Comparison of ENCODE assay signal across 8 mouse cellular contexts in genomic region chr7:31149271-31149670, GRCm38 (mm10). TPM values are rescaled to one million over a fixed set of nuclear protein-coding genes. Genes with fewer than 3 reads are reported as not detected.
DNase-seq lines count a peak whose midpoint lies in the region; ATAC-seq and TF ChIP-seq lines count a peak whose summit lies in the region.

No protein-coding gene starts in this region.

- H3K4me3 ChIP-seq in testis, adult 2 months (ENCODE audit: control insufficient read depth, low read depth, low read length): peak overlapping the region; percentile 60
- H3K4me3 ChIP-seq in limb, embryonic 14.5 days (replicated peaks; ENCODE audit: low read length): peak overlapping the region; percentile 69
- peak overlapping the region; percentile 86 for H3K4me3 ChIP-seq in stomach, embryonic 16.5 days (replicated peaks; ENCODE audit: low read length)

- no peaks in the 10 kb centered on the region for H3K27me3 ChIP-seq in testis, adult 2 months (ENCODE audit: control insufficient read depth, insufficient read depth, low read length)
- no peaks in the 10 kb centered on the region for H3K27me3 ChIP-seq in limb, embryonic 14.5 days (ENCODE audit: control insufficient read depth, insufficient read depth, low read length)
- H3K27me3 ChIP-seq in stomach, embryonic 16.5 days (ENCODE audit: control insufficient read depth, insufficient read depth, low read length): no peaks in the 10 kb centered on the region

- no peak overlapping the region for H3K27ac ChIP-seq in testis, adult 2 months (ENCODE audit: control insufficient read depth, insufficient read depth, low read depth, low read length)
- H3K27ac ChIP-seq in limb, embryonic 14.5 days (replicated peaks; ENCODE audit: low read depth, low read length): 0 out of 2 replicates have a peak overlapping the region, but pooled peaks have one; percentile 38
- H3K27ac ChIP-seq in stomach, embryonic 16.5 days (ENCODE audit: low read length): peak overlapping the region; percentile 72

- ATAC-seq in limb, embryonic 14.5 days (ENCODE audit: low FRiP score, low read depth): no peak
- ATAC-seq in stomach, embryonic 16.5 days (ENCODE audit: insufficient read depth, low FRiP score): no peak

- H3K9me3 ChIP-seq in limb, embryonic 14.5 days (ENCODE audit: control insufficient read depth, low read length): no peaks in the 10 kb centered on the region
- H3K9me3 ChIP-seq in stomach, embryonic 16.5 days (replicated peaks; ENCODE audit: control insufficient read depth, low read length): no peaks in the 10 kb centered on the region

- H3K9ac ChIP-seq in limb, embryonic 14.5 days (ENCODE audit: low read depth, low read length, severe bottlenecking): peak overlapping the region; percentile 93
- peak overlapping the region; percentile 98 for H3K9ac ChIP-seq in stomach, embryonic 16.5 days (ENCODE audit: low read length)

- peak overlapping the region; percentile 81 for H3K4me2 ChIP-seq in limb, embryonic 14.5 days (replicated peaks; ENCODE audit: low read depth, low read length, severe bottlenecking)
- H3K4me2 ChIP-seq in stomach, embryonic 16.5 days (ENCODE audit: low read depth, low read length): peak overlapping the region; percentile 62

- no peak for TF ChIP-seq CTCF in testis, adult 2 months (IDR thresholded peaks at IDR 0.05; ENCODE audit: control insufficient read depth, insufficient read depth, insufficient replicate concordance, low read depth, low read length)

- H3K36me3 ChIP-seq in testis, adult 2 months (ENCODE audit: control insufficient read depth, insufficient read depth, low read length): no peaks in the 10 kb centered on the region
- peaks cover 9% of the 10 kb centered on the region for H3K36me3 ChIP-seq in limb, embryonic 14.5 days (ENCODE audit: control insufficient read depth, insufficient read depth, low read length)
- H3K36me3 ChIP-seq in stomach, embryonic 16.5 days (ENCODE audit: control insufficient read depth, insufficient read depth, low read length): no peaks in the 10 kb centered on the region

- peaks cover 32% of the 10 kb centered on the region for H3K4me1 ChIP-seq in testis, adult 2 months (ENCODE audit: control insufficient read depth, insufficient read depth, low read length)
- peaks cover 27% of the 10 kb centered on the region for H3K4me1 ChIP-seq in limb, embryonic 14.5 days (ENCODE audit: control insufficient read depth, insufficient read depth, low read length)
- H3K4me1 ChIP-seq in stomach, embryonic 16.5 days (ENCODE audit: control insufficient read depth, insufficient read depth, low read length): peaks cover 40% of the 10 kb centered on the region

- WGBS in limb, embryonic 14.5 days: 35% methylated on average over 9 of the region's 9 CpGs
- 28% methylated on average over 9 of the region's 9 CpGs for WGBS in stomach, embryonic 16.5 days

- TF ChIP-seq POLR2A in testis, adult 2 months (IDR thresholded peaks at IDR 0.05; ENCODE audit: control insufficient read depth, low read depth, low read length): no peak
- no peak for TF ChIP-seq POLR2A in limb, embryonic 14.5 days (IDR thresholded peaks at IDR 0.05; ENCODE audit: borderline replicate concordance, extremely low read depth, insufficient read depth, insufficient read length)

- peak; percentile 18 for DNase-seq in embryo, embryonic 9.5 days (ENCODE audit: extremely low spot score)
- no peak for DNase-seq in embryo, embryonic 11 days
- no peak for DNase-seq in testis, postnatal 10 days (ENCODE audit: low spot score)
- no peak for DNase-seq in limb, embryonic 14.5 days (ENCODE audit: low spot score)
- DNase-seq in frontal cortex, adult 2 months (ENCODE audit: extremely low spot score in 1 of 2, low spot score in 1 of 2): no peak
- no peak for DNase-seq in right cerebral cortex, postnatal 10 days (ENCODE audit: low spot score in 2 of 2)

RNA-seq across cellular contexts. Expression of gene Gramd1a, which starts 6.4 kb away (rescaled TPM):
- polyA plus RNA-seq in testis, adult 2 months (2012; rRNA removed): 35.1 and 35.3 TPM in 2 replicates
- 157 and 216 TPM in 2 replicates for polyA plus RNA-seq in limb, embryonic 14.5 days (2012; rRNA removed)
- 59.8 and 83.0 TPM in 2 replicates for polyA plus RNA-seq in limb, embryonic 14.5 days (2014; fragmentation: Nextera tagmentation; extraction: Ambion mirVana)
- polyA plus RNA-seq in stomach, embryonic 16.5 days (2015; fragmentation: Nextera tagmentation; extraction: Ambion mirVana): 56.7 and 57.9 TPM in 2 replicates
- polyA plus RNA-seq in frontal cortex, adult 2 months (2012; rRNA removed): 174 and 186 TPM in 2 replicates

RNA-seq across cellular contexts. Expression of gene Scn1b, which starts 22.5 kb away (rescaled TPM):
- 1.4 and 1.8 TPM in 2 replicates for polyA plus RNA-seq in testis, adult 2 months (2012; rRNA removed)
- 15.0 and 16.4 TPM in 2 replicates for polyA plus RNA-seq in limb, embryonic 14.5 days (2012; rRNA removed)
- 6.1 and 6.5 TPM in 2 replicates for polyA plus RNA-seq in limb, embryonic 14.5 days (2014; fragmentation: Nextera tagmentation; extraction: Ambion mirVana)
- 0.80 and 1.4 TPM in 2 replicates for polyA plus RNA-seq in stomach, embryonic 16.5 days (2015; fragmentation: Nextera tagmentation; extraction: Ambion mirVana)
- 627 and 752 TPM in 2 replicates for polyA plus RNA-seq in frontal cortex, adult 2 months (2012; rRNA removed)

RNA-seq across cellular contexts. Expression of gene Hpn, which starts 34.2 kb away (rescaled TPM):
- polyA plus RNA-seq in testis, adult 2 months (2012; rRNA removed): 0.73 and 2.1 TPM in 2 replicates
- 5.5 and 6.6 TPM in 2 replicates for polyA plus RNA-seq in limb, embryonic 14.5 days (2012; rRNA removed)
- 2.5 and 3.1 TPM in 2 replicates for polyA plus RNA-seq in limb, embryonic 14.5 days (2014; fragmentation: Nextera tagmentation; extraction: Ambion mirVana)
- polyA plus RNA-seq in stomach, embryonic 16.5 days (2015; fragmentation: Nextera tagmentation; extraction: Ambion mirVana): 35.7 and 36.0 TPM in 2 replicates
- 3.3 and 4.0 TPM in 2 replicates for polyA plus RNA-seq in frontal cortex, adult 2 months (2012; rRNA removed)

Comparison
In these comparisons a context has a peak if more than half of its experiments do, and no peak if none do; other contexts are left out.
1. RNA of gene Scn1b, which starts 22.5 kb away (polyA plus RNA-seq): 627 to 752 TPM in frontal cortex, adult 2 months; 6.1 to 16.4 TPM in limb, embryonic 14.5 days, 0.80 to 1.4 TPM in stomach, embryonic 16.5 days and 1.4 to 1.8 TPM in testis, adult 2 months; every median in the first group is over 10 times any median in the second.
2. Peak in every context shown above with its lines, with median percentiles within 50 percentile points of each other: H3K4me3 ChIP-seq.